ENCODE assay signal across 13 mouse cellular contexts in genomic region chr7:97500555-97501209, GRCm38 (mm10). TPM values are rescaled to one million over a fixed set of nuclear protein-coding genes. Genes with fewer than 3 reads are reported as not detected.
DNase-seq lines count a peak whose midpoint lies in the region; ATAC-seq and TF ChIP-seq lines count a peak whose summit lies in the region.
"Had no signal": no experiment of that assay in that cellular context is flagged by ENCODE, and none has a peak within 500 bp of the region (broad histone marks: within the 10 kb centered on the region; RNA-seq: fewer than 3 reads in every experiment).

No protein-coding gene starts in this region.

- H3K27ac ChIP-seq in heart, adult 2 months: peak overlapping the region; percentile 58
- H3K27ac ChIP-seq in heart, embryonic 12.5 days (ENCODE audit: poor library complexity, severe bottlenecking): no peak overlapping the region
- H3K27ac ChIP-seq: embryonic facial prominence, embryonic 15.5 days; liver, embryonic 14.5 days had no signal

- H3K27me3 ChIP-seq in heart, adult 2 months (ENCODE audit: control insufficient read depth, insufficient read depth, low read length): no peaks in the 10 kb centered on the region
- no peaks in the 10 kb centered on the region for H3K27me3 ChIP-seq in heart, embryonic 12.5 days (replicated peaks)
- H3K27me3 ChIP-seq: embryonic facial prominence, embryonic 15.5 days had no signal

- TF ChIP-seq CTCF in heart, adult 2 months (IDR thresholded peaks at IDR 0.05): no peak

- ATAC-seq in heart, embryonic 12.5 days (ENCODE audit: insufficient number of reproducible peaks, low FRiP score): no peak
- ATAC-seq in megakaryocyte progenitor cell, adult 5-6 weeks (replicated peaks; ENCODE audit: poor library complexity): no peak
- ATAC-seq in monocyte, adult 5-6 weeks (replicated peaks; ENCODE audit: insufficient number of reproducible peaks, low FRiP score, low TSS enrichment, poor library complexity, severe bottlenecking): no peak

- H3K4me1 ChIP-seq in heart, adult 2 months (ENCODE audit: control insufficient read depth, insufficient read depth, low read length): no peaks in the 10 kb centered on the region
- H3K4me1 ChIP-seq in heart, embryonic 12.5 days (replicated peaks): no peaks in the 10 kb centered on the region; the same call in 1 of the 2 replicates
- H3K4me1 ChIP-seq: embryonic facial prominence, embryonic 15.5 days had no signal

- 39% methylated on average over 5 of the region's 5 CpGs for WGBS in heart, adult 2 months
- 60% methylated on average over 5 of the region's 5 CpGs for WGBS in heart, embryonic 12.5 days

- H3K9ac ChIP-seq in heart, adult 2 months (ENCODE audit: low read depth, low read length): no peak overlapping the region
- no peak overlapping the region for H3K9ac ChIP-seq in heart, embryonic 12.5 days
- H3K9ac ChIP-seq: embryonic facial prominence, embryonic 15.5 days; liver, embryonic 14.5 days had no signal

- TF ChIP-seq EP300 in heart, adult 2 months (IDR thresholded peaks at IDR 0.05; ENCODE audit: insufficient read depth, low read depth, low read length): peak; percentile 86; the same call in 1 of the 2 replicates

- DNase-seq in heart, adult 2 months: peak; percentile 24 to 66
- DNase-seq in testis, postnatal 14 days (ENCODE audit: low spot score): peak; percentile 32
- DNase-seq in testis, postnatal 10 days (ENCODE audit: low spot score): no peak
- DNase-seq in gastrocnemius, postnatal 25 days: peak; percentile 37
- DNase-seq in kidney, adult 18-20 months: no peak
- DNase-seq: kidney, adult 8-10 months; layer of hippocampus, postnatal 36 days; right cerebral cortex, adult 18-20 months had no signal

- no peaks in the 10 kb centered on the region for H3K79me2 ChIP-seq in heart, adult 2 months (replicated peaks; ENCODE audit: control insufficient read depth, insufficient read depth, low read length)

- TF ChIP-seq POLR2A in heart, adult 2 months (IDR thresholded peaks at IDR 0.05; ENCODE audit: insufficient read depth, low read depth, low read length): no peak

- peaks cover 12% of the 10 kb centered on the region; the same call in 1 of the 2 replicates for H3K36me3 ChIP-seq in heart, adult 2 months (ENCODE audit: control insufficient read depth, insufficient read depth, low read length)
- peaks cover 38% of the 10 kb centered on the region for H3K36me3 ChIP-seq in heart, embryonic 12.5 days

- no peak overlapping the region for H3K4me2 ChIP-seq in heart, embryonic 12.5 days
- H3K4me2 ChIP-seq: embryonic facial prominence, embryonic 15.5 days had no signal

- no peaks in the 10 kb centered on the region for H3K9me3 ChIP-seq in heart, embryonic 12.5 days (replicated peaks)
- H3K9me3 ChIP-seq: embryonic facial prominence, embryonic 15.5 days had no signal

- no peak overlapping the region for H3K4me3 ChIP-seq in heart, adult 2 months
- H3K4me3 ChIP-seq in heart, embryonic 12.5 days: no peak overlapping the region
- H3K4me3 ChIP-seq: embryonic facial prominence, embryonic 15.5 days had no signal

- intact Hi-C loops in heart, adult 2 months (cut with DNase I): loop anchor here (2.0 kb wide), 1 partner anchor 14 kb away; no protein-coding TSS in a partner anchor

RNA-seq across cellular contexts. Expression of gene Ints4, which starts 19.9 kb away (rescaled TPM):
- 10 to 100 TPM; 55.8 to 61.5 TPM for total RNA-seq in heart, adult 2 months (2021)
- 65.3 and 88.3 TPM in 2 replicates for polyA plus RNA-seq in heart, adult 2 months (2012; rRNA removed)
- 31.1 and 32.8 TPM in 2 replicates for polyA plus RNA-seq in heart, embryonic 12.5 days (2016; fragmentation: Nextera tagmentation; extraction: Ambion mirVana)
- 10 to 100 TPM; 22.7 to 22.8 TPM for total RNA-seq in gastrocnemius, postnatal 25 days (2021)
- 80.7 and 124 TPM in 2 replicates for total RNA-seq in megakaryocyte progenitor cell, adult 5-6 weeks (2015)
- 44.6 and 62.6 TPM in 2 replicates for total RNA-seq in megakaryocyte progenitor cell, adult 5-6 weeks (2017)
- total RNA-seq in monocyte, adult 5-6 weeks (2017): 23.7 to 41.9 TPM (median 34.0 TPM) in 3 replicates

RNA-seq across cellular contexts. Expression of gene Kctd14, which starts 49.6 kb away (rescaled TPM):
- under 1 TPM; 0.13 to 0.39 TPM for total RNA-seq in heart, adult 2 months (2021)
- 0.23 and 0.61 TPM in 2 replicates for polyA plus RNA-seq in heart, adult 2 months (2012; rRNA removed)
- polyA plus RNA-seq in heart, embryonic 12.5 days (2016; fragmentation: Nextera tagmentation; extraction: Ambion mirVana): 0.24 and 0.96 TPM in 2 replicates
- under 1 TPM in 1 of 2 experiments, not detected in 1; 0.28 TPM for total RNA-seq in gastrocnemius, postnatal 25 days (2021)
- 5.9 and 6.7 TPM in 2 replicates for total RNA-seq in megakaryocyte progenitor cell, adult 5-6 weeks (2015)
- total RNA-seq in megakaryocyte progenitor cell, adult 5-6 weeks (2017): 3.3 and 5.1 TPM in 2 replicates
- total RNA-seq in monocyte, adult 5-6 weeks (2017): 0.48 to 0.97 TPM (median 0.85 TPM) in 3 replicates

Comparison
In these comparisons a context has a peak if more than half of its experiments do, and no peak if none do; other contexts are left out.
1. DNase-seq: peak in heart, adult 2 months (2 of 2), testis, postnatal 14 days (single experiment) and gastrocnemius, postnatal 25 days (single experiment); none in testis, postnatal 10 days (single experiment) and kidney, adult 18-20 months (single experiment).